Mouse (Mus musculus): ENCODE measurements around the gene Unc93b1.

GRCm38 (mm10) chr19:3902966-3903365 is 32.0 kb upstream of the Unc93b1 start:
- TF ChIP-seq CTCF (IDR thresholded peaks at IDR 0.05; ENCODE audit: extremely low read depth, insufficient read length, insufficient replicate concordance, low read depth, low read length) (no peak), POLR2A (IDR thresholded peaks at IDR 0.05; ENCODE audit: low read depth, low read length) (no peak)
